Mouse (Mus musculus) erythroblast, adult 5-6 weeks (primary cell): Measurements from ENCODE around the gene Ephb1. TPM values are rescaled to one million over a fixed set of nuclear protein-coding genes. Genes with fewer than 3 reads are reported as not detected.

ENCODE experiments used
- ATAC-seq: replicated peaks from 2 replicates; pipeline ENCODE4 v1.8.0; 2016; ENCODE audit warnings: moderate number of reproducible peaks, mild to moderate bottlenecking, moderate TSS enrichment, inconsistent platforms; ENCODE audit not compliant: poor library complexity, low FRiP score, severe bottlenecking
- total RNA-seq, 2 experiments: library from RNA; stranded (forward) in 1 of 2; stranded (reverse) in 1 of 2; fragments of 150-400 nt in 1 of 2; fragments of 200-764, 138-1000 nt in 1 of 2; gene quantifications; 2 replicates each; pipeline versions ENCODE4 v1.2.3 to v1.2.4; 2015 to 2017; ENCODE audit warnings: low replicate concordance in 2 of 2

The Ephb1 gene
- total RNA-seq, 2 experiments from 2014 or later: 0.17 TPM; not detected in 1

DNA sequence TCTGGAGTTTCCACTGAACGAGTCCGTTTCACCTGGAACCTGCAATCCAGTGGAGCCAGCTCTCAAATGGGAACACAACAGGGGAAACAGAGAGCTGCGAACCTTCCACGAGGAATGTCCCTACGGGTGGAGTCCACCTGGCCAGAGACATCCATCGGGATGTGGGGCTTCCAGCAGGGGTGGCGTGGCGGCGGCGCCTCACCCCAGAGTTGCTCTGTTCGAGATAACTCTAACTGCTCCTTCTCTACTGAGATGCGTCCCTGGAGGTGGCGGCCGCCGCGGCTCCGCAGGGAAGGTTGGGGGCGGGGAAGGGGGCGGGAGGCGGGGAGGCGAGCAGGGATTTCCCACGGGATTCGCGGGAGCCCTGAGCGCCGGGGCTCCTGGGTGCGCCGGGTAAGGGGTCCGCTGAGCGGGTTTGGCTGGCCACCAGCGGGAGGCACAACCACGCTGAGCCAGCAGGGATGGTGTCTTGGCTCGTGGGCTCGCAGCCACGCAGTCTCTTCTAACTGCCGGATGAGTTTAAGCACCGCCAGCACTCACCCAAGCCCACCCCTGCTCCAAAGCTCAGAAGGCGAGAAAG, 1.3 kb downstream of the Ephb1 start:
- no peak for ATAC-seq

DNA sequence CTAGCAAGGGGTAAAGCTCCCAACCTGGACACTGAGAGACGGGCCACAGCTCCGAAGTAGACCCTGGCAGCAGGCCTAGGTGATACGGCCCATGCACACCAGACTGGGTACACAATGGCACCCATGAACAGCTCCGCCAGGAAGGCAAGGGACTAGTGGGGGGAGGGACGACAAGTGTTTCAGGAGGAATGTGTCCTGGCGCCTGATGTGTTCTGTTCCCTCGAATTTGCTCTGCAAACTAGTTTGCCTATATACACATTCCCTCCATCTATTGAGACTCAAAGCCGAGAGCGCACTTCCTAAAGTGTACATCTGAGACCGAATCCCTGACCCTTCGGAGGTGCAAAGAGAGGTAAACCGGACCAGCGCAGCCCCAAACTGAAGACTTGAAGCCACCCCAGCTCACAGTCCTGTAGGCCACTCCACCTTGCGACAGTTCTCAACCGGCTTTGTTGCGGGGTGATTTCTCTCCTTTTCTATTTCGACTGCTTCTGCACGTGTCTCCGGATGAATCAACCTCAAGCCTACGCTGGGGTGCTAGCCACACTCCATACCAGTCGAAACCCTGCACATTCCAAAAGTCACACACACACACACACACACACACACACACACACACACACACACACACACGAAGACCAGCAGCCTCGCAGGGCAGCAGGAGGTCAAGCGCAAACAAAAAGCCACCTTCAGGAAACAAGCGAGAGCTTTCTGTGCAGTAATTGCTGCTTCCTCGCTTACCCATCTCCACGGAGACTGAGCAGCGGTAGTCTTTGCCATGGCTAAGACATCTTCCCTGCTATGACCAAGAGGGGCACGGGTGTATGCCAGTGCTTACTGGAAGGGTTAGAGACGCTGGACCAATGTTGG, 2.1 kb downstream of the Ephb1 start:
- ATAC-seq: no peak

DNA sequence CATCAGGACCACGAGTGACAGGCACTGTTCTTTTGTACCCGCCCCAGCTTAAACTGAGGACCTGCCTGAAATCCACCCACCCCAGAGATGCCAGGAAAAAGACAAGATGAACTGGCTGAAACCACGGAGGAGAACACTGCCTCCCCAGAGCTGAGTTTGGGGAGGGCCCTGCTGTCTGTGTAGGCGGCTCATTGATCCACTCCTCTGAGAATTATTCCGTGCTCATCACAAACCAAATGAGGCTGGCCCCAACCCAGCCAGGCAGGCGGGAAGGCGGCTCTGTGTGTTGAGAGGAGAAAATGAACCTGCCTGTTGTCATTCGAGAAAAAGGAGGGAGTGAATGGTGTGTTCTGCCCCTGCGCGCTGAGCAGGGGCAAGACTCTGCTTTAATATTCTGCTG, 2.8 kb downstream of the Ephb1 start:
- no peak for ATAC-seq

- no peak for ATAC-seq
These were observed 3.3 kb downstream of the Ephb1 start for GRCm38 (mm10) chr9:102351221-102351620.

- no peak for ATAC-seq
These were observed 3.8 kb downstream of the Ephb1 start for GRCm38 (mm10) chr9:102350696-102351095.

DNA sequence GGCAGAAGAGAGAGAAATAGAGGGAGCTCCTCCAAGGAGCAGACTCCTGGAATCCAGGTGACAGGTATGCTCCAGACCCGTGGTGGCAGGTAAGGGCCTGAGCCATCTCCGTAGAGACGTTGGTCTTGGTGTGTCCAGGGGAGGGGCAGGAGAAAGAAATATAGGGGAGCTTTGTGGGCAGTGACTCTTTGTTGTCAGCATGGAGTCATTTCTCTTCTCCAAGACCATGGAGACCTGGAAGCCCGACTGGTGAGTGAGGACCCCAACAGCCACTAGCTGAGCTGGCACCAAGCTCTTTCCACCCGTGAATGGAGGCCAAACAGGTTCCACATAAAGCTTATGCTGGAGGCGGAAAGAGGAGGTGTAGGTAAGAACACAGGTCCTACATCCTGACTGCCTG, 4.4 kb downstream of the Ephb1 start:
- no peak for ATAC-seq

GRCm38 (mm10) chr9:102346801-102347200, 7.7 kb downstream of the Ephb1 start:
- no peak for ATAC-seq

- ATAC-seq: no peak
These were observed 9.0 kb downstream of the Ephb1 start for GRCm38 (mm10) chr9:102345474-102345873.

- no peak for ATAC-seq
These were observed 9.4 kb downstream of the Ephb1 start for GRCm38 (mm10) chr9:102345047-102345446.

DNA sequence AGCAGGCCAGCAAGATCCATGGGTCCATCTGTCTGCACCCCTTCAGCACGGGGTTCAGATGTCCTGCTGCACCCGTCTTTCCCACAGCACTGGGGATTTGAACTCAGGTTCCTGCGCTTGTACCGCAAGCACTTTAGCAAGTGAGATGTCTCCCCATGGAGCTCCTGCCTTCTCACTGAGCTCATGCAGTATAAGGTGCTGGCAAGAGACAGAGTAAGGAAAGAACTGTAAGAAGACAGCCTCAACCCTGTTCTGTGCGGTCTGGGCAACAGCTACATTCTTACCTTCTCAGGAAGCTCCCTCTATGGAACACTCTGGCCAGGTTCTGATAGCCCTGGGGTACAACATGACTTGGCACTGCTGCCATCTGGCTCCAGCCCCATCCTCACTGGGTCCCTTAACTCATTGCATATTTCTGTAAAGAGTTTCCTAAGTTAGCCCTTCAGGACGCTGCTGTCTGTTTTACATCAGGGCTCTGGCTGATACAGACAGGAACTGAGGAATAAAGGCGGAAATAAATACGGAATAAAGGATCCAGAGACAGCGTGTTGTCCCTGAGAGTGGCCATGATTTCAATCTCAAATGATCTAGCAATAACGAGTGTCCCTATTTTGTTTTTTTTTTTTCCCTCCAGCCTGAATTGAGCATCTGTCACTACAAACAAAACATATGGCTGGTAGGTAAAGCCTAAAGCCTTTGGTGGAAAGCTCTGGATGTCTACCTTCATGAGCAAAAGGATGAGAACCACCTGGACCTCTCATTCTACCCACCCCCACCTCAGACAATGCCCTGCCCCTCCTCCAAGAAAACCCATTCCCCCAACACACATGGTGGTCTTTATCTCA, 10.2 kb downstream of the Ephb1 start:
- ATAC-seq: no peak

DNA sequence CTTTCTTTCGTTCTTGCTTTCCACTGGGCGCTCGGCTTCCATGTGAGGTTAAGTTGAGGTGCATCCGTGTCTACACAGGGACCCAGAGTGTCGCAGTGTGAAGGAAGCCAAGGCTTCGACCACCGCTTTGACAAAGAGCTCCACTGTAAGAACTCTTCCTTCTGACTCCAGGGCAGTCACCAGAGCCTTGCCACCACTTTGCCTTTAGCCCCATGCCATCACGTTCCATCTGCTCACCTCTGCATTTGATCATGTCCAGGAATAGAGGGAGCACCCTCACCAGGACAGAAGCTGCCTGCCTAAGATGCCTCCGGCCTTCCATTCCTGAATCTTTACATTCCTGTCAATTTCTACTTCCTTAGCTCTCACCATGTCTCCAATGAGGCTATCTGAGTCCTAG, 11.4 kb downstream of the Ephb1 start:
- no peak for ATAC-seq

DNA sequence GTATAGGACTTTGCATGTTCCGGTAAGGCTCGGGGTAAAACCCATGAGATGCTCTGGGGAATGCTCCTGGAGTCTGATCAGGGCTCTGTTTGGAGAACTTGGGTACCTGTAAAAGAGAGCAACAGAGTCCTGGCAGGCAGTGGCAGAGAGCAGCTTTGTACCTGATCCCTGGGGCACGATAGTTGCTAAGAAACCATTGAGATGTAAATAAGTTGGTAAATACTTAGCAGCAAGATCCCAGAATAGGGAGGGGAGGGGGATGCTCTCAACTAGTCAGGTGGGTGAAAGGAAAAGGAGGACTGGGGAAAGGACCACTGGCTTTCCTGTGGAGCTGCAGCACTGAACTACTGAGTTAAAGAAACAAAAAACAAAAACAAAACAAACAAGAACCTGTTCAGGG, 12.5 kb downstream of the Ephb1 start:
- no peak for ATAC-seq

DNA sequence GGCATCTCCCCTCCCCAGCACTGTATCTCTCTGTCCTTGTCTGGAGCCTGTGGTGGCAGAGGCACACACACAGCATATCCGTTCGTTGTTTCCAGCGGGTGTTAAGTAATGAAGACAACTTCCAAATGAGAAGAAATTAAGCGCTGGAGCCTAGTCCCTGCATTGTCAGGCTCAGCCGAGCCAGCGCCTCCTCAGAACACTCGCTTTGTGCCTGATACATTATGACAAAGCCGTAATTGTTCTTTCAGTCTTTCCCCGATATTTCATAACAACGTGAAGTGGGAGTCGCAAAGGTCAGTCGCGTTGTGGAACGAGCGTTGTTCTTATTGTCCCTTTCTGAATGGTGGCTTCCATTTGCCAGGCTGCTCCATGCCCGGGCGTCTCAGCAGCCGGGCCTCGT, 13.7 kb downstream of the Ephb1 start:
- no peak for ATAC-seq

GRCm38 (mm10) chr9:102335571-102336282, 18.8 kb downstream of the Ephb1 start:
- ATAC-seq: no peak

DNA sequence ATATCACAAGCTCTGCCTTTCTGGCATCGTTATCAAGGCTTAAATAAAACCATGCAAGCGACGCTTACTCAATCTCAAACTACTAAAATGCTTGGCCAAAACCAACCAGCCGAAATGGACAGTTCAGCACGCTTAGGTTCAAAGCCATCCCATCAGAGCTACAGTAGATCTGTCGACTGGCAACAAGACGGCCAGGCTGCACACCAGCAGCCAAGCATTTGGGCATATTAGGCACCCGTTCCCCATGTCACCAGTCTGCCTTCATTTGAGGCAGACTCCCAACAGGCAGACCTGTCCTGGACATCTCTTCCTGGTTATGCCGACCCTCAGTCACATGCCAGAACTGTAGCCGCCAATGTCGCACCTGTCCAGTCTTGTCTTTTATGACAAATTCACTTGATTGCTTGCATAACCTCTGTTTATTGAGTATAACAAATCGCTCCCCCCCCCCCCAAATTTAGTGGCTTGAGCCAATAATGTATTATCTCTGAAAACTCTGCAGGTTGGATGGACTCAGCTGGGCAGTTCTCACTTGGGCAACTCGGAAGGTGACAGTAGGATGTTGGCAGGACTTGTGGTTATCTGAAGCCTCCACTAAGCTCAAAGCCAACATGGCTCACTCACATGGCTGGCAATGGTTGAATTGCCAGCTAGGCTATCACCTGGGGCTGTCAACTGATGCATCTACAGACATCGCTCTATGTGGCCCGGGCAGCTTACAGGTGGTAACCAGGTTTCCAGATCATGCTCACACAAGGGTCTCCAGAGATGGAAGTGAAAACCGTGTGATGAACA, 24.0 kb downstream of the Ephb1 start:
- ATAC-seq: no peak

GRCm38 (mm10) chr9:102327625-102328150, 26.8 kb downstream of the Ephb1 start:
- ATAC-seq: no peak

- no peak for ATAC-seq
These were observed 39.1 kb downstream of the Ephb1 start for GRCm38 (mm10) chr9:102315436-102315835.

DNA sequence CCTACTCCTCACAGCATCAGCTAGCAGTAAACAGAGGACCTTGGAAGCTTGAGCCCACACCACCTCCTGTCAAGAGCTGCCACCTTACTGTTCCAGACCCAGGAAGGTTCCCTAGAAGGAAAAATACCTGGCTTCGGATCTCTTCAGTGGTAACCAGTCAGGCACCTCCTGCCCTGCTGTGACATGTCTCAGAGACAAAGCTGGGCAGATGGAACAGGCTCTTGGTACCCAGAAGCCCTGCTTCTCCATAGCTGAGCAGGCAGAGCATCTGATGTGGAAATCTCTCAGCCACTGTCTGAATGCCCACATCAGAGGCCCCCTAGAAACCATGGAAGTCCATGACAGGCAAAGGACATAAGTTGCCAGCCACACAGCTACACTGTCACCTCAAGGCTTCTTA, 39.7 kb downstream of the Ephb1 start:
- no peak for ATAC-seq

DNA sequence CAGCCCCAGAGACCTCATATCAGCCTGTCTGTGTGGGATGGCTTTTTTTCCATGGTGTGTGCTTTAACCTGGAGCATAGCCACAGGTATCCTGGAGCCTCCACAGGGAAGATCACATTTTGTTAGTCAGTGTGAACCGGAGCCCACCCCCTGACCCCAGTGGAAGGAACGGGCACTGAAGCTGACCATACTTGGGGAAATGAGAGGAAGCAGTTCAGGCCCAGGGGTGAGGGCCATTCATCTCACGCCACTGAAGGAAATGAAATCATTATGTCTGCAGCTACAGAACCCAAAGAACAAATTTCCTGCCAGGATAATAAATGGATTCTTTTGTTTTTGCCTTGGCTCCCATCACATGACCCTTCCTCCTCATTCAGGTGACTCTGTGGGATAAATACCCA, 44.1 kb downstream of the Ephb1 start:
- ATAC-seq: no peak
